Mouse (Mus musculus): ENCODE data around the gene Armc8. TPM values are rescaled to one million over a fixed set of nuclear protein-coding genes. Genes with fewer than 3 reads are reported as not detected.

Gene Armc8
- polyA plus RNA-seq, 1 experiment = 3.2 TPM

GRCm38 (mm10) chr9:99437781-99438565 is 130.7 kb downstream of the Armc8 start:
- no peak for TF ChIP-seq GATA1 (IDR thresholded peaks at IDR 0.05; ENCODE audit: low read length)

- TF ChIP-seq GATA1 (IDR thresholded peaks at IDR 0.05; ENCODE audit: low read length) = no peak
Observed at GRCm38 (mm10) chr9:99437031-99437764, 131.5 kb downstream of the Armc8 start, which contains the start of gene Mras. Gene Mras (minus strand): TSS chr9:99437381.

GRCm38 (mm10) chr9:99436182-99437030 is 132.3 kb downstream of the Armc8 start:
- TF ChIP-seq GATA1 (IDR thresholded peaks at IDR 0.05; ENCODE audit: low read length) = no peak

GRCm38 (mm10) chr9:99435619-99436181 is 133.0 kb downstream of the Armc8 start:
- no peak for TF ChIP-seq GATA1 (IDR thresholded peaks at IDR 0.05; ENCODE audit: low read length)

- TF ChIP-seq GATA1 (IDR thresholded peaks at IDR 0.05; ENCODE audit: low read length) = no peak
Observed at GRCm38 (mm10) chr9:99434892-99435618, 133.6 kb downstream of the Armc8 start.

- TF ChIP-seq GATA1 (IDR thresholded peaks at IDR 0.05; ENCODE audit: low read length) = peak; percentile 80
Observed at GRCm38 (mm10) chr9:99432478-99432877, 136.2 kb downstream of the Armc8 start.

- no peak for TF ChIP-seq GATA1 (IDR thresholded peaks at IDR 0.05; ENCODE audit: low read length)
Observed at GRCm38 (mm10) chr9:99431963-99432362, 136.7 kb downstream of the Armc8 start.

- TF ChIP-seq GATA1 (IDR thresholded peaks at IDR 0.05; ENCODE audit: low read length) = no peak
Observed at GRCm38 (mm10) chr9:99431346-99431745, 137.4 kb downstream of the Armc8 start.

- no peak for TF ChIP-seq GATA1 (IDR thresholded peaks at IDR 0.05; ENCODE audit: low read length)
Observed at GRCm38 (mm10) chr9:99430806-99431205, 137.9 kb downstream of the Armc8 start.

GRCm38 (mm10) chr9:99429845-99430244 is 138.9 kb downstream of the Armc8 start:
- no peak for TF ChIP-seq GATA1 (IDR thresholded peaks at IDR 0.05; ENCODE audit: low read length)

- no peak for TF ChIP-seq GATA1 (IDR thresholded peaks at IDR 0.05; ENCODE audit: low read length)
Observed at GRCm38 (mm10) chr9:99428601-99429331, 139.9 kb downstream of the Armc8 start.

Other genes starting within 250 kb of the Armc8 start
- not detected in 2 replicates for gene Esyt3, start 210.3 kb downstream of the Armc8 start, polyA plus RNA-seq (2012)
- gene Mras, start 131.5 kb downstream of the Armc8 start, polyA plus RNA-seq (2012) = 0.09 and 0.11 TPM in 2 replicates
- gene Nme9, start 117.4 kb downstream of the Armc8 start, polyA plus RNA-seq (2012) = not detected in 2 replicates
- 46.6 and 48.7 TPM in 2 replicates for gene Dbr1, start 6.9 kb upstream of the Armc8 start, polyA plus RNA-seq (2012)
- gene A4gnt, start 43.6 kb upstream of the Armc8 start, polyA plus RNA-seq (2012) = not detected in 2 replicates
- gene Dzip1l, start 60.6 kb upstream of the Armc8 start, polyA plus RNA-seq (2012) = not detected in 2 replicates
- gene Cldn18, start 148.4 kb upstream of the Armc8 start, polyA plus RNA-seq (2012) = not detected in 2 replicates

All from G1E-ER4 (cell line).